Mouse (Mus musculus) embryonic facial prominence, embryonic 12.5 days (tissue): ENCODE data around the gene Ddx52. TPM values are rescaled to one million over a fixed set of nuclear protein-coding genes. Genes with fewer than 3 reads are reported as not detected.

ENCODE experiments used
- ATAC-seq: fragments of 200-750 bp; cut with Nextera tagmentation; 2 replicates; pipeline ENCODE4 v1.8.0; 2017; ENCODE audit not compliant: insufficient number of reproducible peaks, insufficient read depth, low FRiP score, low TSS enrichment
- H3K27ac ChIP-seq: fragments of 300-500 bp; sonication (generic); 2 replicates; pipeline ENCODE4 v1.5.1; 2016; ENCODE audit warnings: mild to moderate bottlenecking
- H3K27me3 ChIP-seq: fragments of 300-500 bp; sonication (generic); 2 replicates; pipeline ENCODE4 v1.6.1; 2016; ENCODE audit warnings: mild to moderate bottlenecking, moderate library complexity
- H3K36me3 ChIP-seq: fragments of 300-500 bp; sonication (generic); 2 replicates; pipeline ENCODE4 v1.6.1; 2016; ENCODE audit warnings: mild to moderate bottlenecking
- H3K4me1 ChIP-seq: fragments of 300-500 bp; sonication (generic); 2 replicates; pipeline ENCODE4 v1.6.1; 2016
- H3K4me2 ChIP-seq: fragments of 300-500 bp; sonication (generic); replicated peaks from 2 replicates; pipeline ENCODE4 v1.6.1; 2016; ENCODE audit warnings: mild to moderate bottlenecking, moderate library complexity
- H3K4me3 ChIP-seq: fragments of 300-500 bp; sonication (generic); 2 replicates; pipeline ENCODE4 v1.5.1; 2016; ENCODE audit warnings: mild to moderate bottlenecking
- H3K9ac ChIP-seq: fragments of 300-500 bp; sonication (generic); 2 replicates; pipeline ENCODE4 v1.6.1; 2016; ENCODE audit warnings: mild to moderate bottlenecking, moderate library complexity
- H3K9me3 ChIP-seq: fragments of 300-500 bp; sonication (generic); 2 replicates; pipeline ENCODE4 v1.6.1; 2016; ENCODE audit warnings: mild to moderate bottlenecking, moderate library complexity
- WGBS: fragments of 180-500 bp; shearing (Covaris S2); methylation state at CpG from one replicate; pipeline ENCODE4 v1.1.7; 2016; 5-methylcytosine and 5-hydroxymethylcytosine counted together
- polyA plus RNA-seq: library from polyadenylated mRNA; unstranded; fragments of >200 nt; fragmentation: Nextera tagmentation; extraction: Ambion mirVana; gene quantifications from 2 replicates; pipeline ENCODE4 v1.2.1, GENCODE M21; 2016

The Ddx52 gene
- polyA plus RNA-seq, 1 experiment from 2014 or later = 42.2 TPM

DNA sequence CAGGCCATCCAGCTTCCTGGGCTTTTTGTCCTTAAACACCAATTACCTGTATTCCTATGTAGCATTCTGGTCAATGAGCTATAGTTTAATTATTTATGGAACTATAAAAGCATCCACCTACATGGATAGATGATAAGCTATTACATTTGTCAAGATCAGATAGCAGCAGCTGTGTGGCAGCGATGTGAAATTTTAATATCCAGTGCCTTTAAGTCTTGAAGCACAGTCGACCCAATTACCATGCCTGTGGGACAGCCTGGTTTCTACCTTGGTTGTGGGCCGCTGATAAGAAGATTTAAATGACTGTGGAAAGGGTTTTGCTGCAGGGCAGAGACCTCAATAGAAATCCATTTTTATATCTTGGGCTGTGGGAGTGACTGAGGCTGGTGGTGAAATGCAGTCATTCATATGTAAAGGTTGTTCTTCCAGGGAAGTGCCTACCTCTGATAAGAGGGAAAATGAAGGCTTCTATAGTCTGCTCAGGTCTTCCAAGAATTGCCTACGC is 57.6 kb downstream of the Ddx52 start:
- no peak overlapping the region for H3K4me2 ChIP-seq
- H3K9me3 ChIP-seq = no peaks in the 10 kb centered on the region
- H3K4me1 ChIP-seq = no peaks in the 10 kb centered on the region
- no peak for ATAC-seq
- no peak overlapping the region for H3K4me3 ChIP-seq
- no peak overlapping the region for H3K27ac ChIP-seq
- no peaks in the 10 kb centered on the region for H3K27me3 ChIP-seq
- 89% methylated on average over 4 of the region's 4 CpGs for WGBS
- no peak overlapping the region for H3K9ac ChIP-seq
- peaks cover 34% of the 10 kb centered on the region for H3K36me3 ChIP-seq

DNA sequence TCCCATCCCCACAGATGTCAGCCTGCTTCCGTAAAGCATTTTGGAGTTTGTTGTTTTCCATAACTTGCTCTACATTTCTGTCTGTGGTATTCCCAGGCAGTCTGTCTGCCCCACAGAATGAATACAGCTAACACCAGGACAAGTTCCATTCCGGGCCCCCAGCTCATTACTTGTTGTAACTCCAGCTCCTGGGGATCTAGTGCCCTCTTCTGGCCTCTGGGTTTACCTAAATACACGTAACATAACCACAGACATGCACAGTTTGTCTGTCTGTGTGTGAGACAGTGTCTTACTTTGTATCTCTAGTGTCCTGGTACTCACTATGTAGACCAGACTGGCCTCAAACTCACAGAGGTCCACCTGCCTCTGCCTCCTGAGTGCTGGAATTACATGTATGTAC is 59.4 kb downstream of the Ddx52 start:
- Histone ChIP-seq H3K9me3 (no peaks in the 10 kb centered on the region), H3K27ac (no peak overlapping the region), H3K9ac (no peak overlapping the region), H3K27me3 (no peaks in the 10 kb centered on the region), H3K4me1 (no peaks in the 10 kb centered on the region), H3K4me3 (no peak overlapping the region), H3K36me3 (peaks cover 25% of the 10 kb centered on the region; the same call in 1 of the 2 replicates), H3K4me2 (no peak overlapping the region)
- no peak for ATAC-seq
- WGBS = 84% methylated on average over 3 of the region's 3 CpGs

DNA sequence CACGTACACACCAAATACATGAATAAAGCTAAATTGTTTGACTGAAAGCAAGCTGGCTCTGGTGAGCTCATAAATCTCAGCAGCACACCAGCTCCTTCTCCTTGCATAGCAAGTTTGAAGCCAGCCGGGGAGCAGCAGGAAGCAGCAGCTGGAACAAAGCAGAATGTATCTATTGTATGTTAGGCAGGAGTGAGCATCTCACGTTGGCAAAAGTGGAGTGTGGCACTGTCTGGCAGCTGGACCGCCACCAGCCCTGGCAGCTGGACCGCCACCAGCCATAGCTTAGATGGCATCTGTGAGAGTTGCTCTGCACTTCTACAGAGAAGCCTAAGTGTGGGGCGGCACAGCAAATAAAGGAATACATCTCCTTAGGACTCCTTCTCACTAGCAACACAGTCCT is 62.1 kb downstream of the Ddx52 start:
- Histone ChIP-seq H3K9me3 (no peaks in the 10 kb centered on the region), H3K4me3 (no peak overlapping the region), H3K9ac (no peak overlapping the region), H3K27ac (no peak overlapping the region), H3K36me3 (peaks cover 27% of the 10 kb centered on the region), H3K4me1 (no peaks in the 10 kb centered on the region), H3K27me3 (no peaks in the 10 kb centered on the region), H3K4me2 (no peak overlapping the region)
- no peak for ATAC-seq
- 80% methylated on average over 6 of the region's 6 CpGs for WGBS

DNA sequence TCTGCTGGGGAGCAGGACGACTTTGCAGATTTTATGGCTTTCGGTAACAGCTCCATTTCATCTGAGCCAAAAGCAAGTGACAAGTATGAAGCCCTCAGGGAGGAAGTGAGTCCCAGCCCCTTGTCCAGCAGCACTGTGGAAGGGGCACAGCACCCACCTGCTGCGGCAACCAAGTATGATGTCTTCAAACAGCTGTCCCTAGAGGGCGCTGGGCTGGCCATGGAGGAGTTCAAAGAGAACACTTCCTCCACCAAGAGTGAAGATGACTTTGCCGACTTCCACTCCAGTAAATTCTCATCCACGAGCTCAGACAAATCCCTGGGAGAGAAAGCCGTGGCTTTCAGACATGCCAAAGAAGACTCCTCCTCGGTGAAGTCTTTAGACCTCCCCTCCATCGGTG is 67.1 kb downstream of the Ddx52 start:
- Histone ChIP-seq H3K4me3 (no peak overlapping the region), H3K4me2 (no peak overlapping the region), H3K27me3 (no peaks in the 10 kb centered on the region), H3K9me3 (no peaks in the 10 kb centered on the region), H3K4me1 (peaks cover 4% of the 10 kb centered on the region; the same call in 1 of the 2 replicates), H3K36me3 (peaks cover 28% of the 10 kb centered on the region), H3K27ac (no peak overlapping the region), H3K9ac (no peak overlapping the region)
- WGBS = 79% methylated on average over 9 of the region's 9 CpGs
- ATAC-seq = no peak

DNA sequence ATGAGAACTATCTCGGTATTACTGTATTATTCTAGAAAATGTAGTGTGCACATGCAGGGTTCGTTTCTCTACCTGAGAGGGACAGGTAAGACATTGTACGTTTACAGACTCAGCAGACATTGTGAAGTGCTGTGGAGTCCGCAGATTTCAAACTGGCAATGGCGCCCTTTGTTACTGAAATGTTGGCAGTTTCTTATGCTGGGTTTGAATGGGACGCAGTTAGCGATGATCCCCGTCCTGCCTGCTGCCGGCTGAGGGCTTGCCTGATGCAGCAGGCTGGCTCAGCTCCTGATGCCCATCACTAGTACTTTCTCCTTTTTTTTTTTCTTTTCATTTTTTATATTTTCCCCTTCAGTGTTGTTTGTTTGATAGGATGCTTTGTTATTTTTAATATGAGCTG is 68.5 kb downstream of the Ddx52 start:
- Histone ChIP-seq H3K4me3 (no peak overlapping the region), H3K4me1 (peaks cover 4% of the 10 kb centered on the region; the same call in 1 of the 2 replicates)

DNA sequence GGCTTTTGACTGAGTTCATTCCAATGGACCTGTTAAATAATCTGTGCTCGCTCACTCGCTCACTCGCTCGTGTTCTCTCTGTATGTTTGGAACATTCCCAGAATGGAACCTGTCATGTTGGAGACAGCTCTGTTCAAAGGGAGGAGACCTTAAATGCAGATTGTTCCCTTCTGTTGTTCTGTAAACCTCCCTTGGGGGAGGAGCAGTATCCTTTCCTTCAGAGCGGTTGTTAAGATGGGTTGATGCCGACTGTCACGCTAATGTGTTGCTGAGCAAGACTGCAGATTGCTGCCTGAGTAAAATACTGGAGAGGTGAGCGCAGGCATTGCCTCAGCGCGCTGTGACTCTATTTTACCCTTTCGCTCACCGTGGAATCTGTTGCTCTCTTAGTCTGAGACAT is 69.2 kb downstream of the Ddx52 start:
- Histone ChIP-seq H3K4me1 (peaks cover 4% of the 10 kb centered on the region; the same call in 1 of the 2 replicates), H3K4me3 (no peak overlapping the region), H3K27ac (no peak overlapping the region)

More for the DNA sequence above, 68.5 kb downstream of the Ddx52 start:
- Histone ChIP-seq H3K27me3 (no peaks in the 10 kb centered on the region), H3K27ac (no peak overlapping the region), H3K4me2 (no peak overlapping the region), H3K36me3 (peaks cover 19% of the 10 kb centered on the region), H3K9me3 (no peaks in the 10 kb centered on the region), H3K9ac (no peak overlapping the region)
- no peak for ATAC-seq
- 79% methylated on average over 9 of the region's 9 CpGs for WGBS

DNA sequence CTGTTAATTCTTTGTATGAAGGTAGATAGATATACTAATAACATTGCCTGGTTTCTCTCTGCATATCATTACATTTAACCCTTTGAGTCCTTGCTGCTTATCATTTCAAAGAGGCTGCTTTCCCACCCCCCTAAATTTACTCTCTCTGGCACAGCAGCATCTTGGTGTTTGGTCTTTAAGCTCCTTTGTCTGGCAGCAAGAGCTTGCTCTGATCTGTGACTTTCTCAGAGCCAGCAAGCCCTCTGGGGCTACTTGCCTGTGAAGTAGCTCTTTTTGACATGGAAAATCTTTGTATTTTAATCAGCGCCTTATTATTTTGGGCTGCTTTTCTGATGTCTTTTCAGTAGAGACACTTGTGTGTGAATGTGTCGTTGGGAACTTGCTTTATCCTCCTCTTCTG is 69.7 kb downstream of the Ddx52 start:
- no peak overlapping the region for H3K4me3 ChIP-seq
- H3K27ac ChIP-seq = no peak overlapping the region
- no peak for ATAC-seq
- no peaks in the 10 kb centered on the region for H3K27me3 ChIP-seq
- H3K9me3 ChIP-seq = no peaks in the 10 kb centered on the region
- H3K4me2 ChIP-seq = no peak overlapping the region
- H3K9ac ChIP-seq = no peak overlapping the region
- H3K36me3 ChIP-seq = peaks cover 19% of the 10 kb centered on the region
- 27% methylated on average over 2 of the region's 2 CpGs for WGBS
- peaks cover 4% of the 10 kb centered on the region; the same call in 1 of the 2 replicates for H3K4me1 ChIP-seq

More for the DNA sequence above, 69.2 kb downstream of the Ddx52 start:
- Histone ChIP-seq H3K4me2 (no peak overlapping the region), H3K9me3 (no peaks in the 10 kb centered on the region), H3K36me3 (peaks cover 19% of the 10 kb centered on the region), H3K27me3 (no peaks in the 10 kb centered on the region), H3K9ac (no peak overlapping the region)
- ATAC-seq = no peak
- WGBS = 28% methylated on average over 12 of the region's 12 CpGs

Other genes with a start within 250 kb of the Ddx52 start
- gene Wfdc17, start 238.1 kb upstream of the Ddx52 start, polyA plus RNA-seq = not detected in 2 replicates
- not detected in 2 replicates for gene Wfdc18, start 233.0 kb upstream of the Ddx52 start, polyA plus RNA-seq
- gene Wfdc21, start 195.1 kb upstream of the Ddx52 start, polyA plus RNA-seq = not detected in 2 replicates
- 30.4 and 31.2 TPM in 2 replicates for gene Heatr6, start 188.4 kb upstream of the Ddx52 start, polyA plus RNA-seq
- gene Hnf1b, start 92.0 kb upstream of the Ddx52 start, polyA plus RNA-seq = not detected in 2 replicates
- 11.8 and 13.2 TPM in 2 replicates for gene Synrg, start 22.4 kb downstream of the Ddx52 start, polyA plus RNA-seq
- 13.5 and 16.0 TPM in 2 replicates for gene Dusp14, start 127.2 kb downstream of the Ddx52 start, polyA plus RNA-seq
- 42.8 and 43.2 TPM in 2 replicates for gene Tada2a, start 187.5 kb downstream of the Ddx52 start, polyA plus RNA-seq
- gene Acaca, start 187.6 kb downstream of the Ddx52 start, polyA plus RNA-seq = 24.8 and 26.4 TPM in 2 replicates
- gene Gm11437, start 225.4 kb downstream of the Ddx52 start, polyA plus RNA-seq = not detected in 2 replicates